Mouse (Mus musculus): ENCODE results near the gene Smagp. TPM values are rescaled to one million over a fixed set of nuclear protein-coding genes. Genes with fewer than 3 reads are reported as not detected.

Gene Smagp
- total RNA-seq (2023; ENCODE audit: inconsistent age): 12.1 to 19.1 TPM (median 14.6 TPM) in 4 replicates

DNA sequence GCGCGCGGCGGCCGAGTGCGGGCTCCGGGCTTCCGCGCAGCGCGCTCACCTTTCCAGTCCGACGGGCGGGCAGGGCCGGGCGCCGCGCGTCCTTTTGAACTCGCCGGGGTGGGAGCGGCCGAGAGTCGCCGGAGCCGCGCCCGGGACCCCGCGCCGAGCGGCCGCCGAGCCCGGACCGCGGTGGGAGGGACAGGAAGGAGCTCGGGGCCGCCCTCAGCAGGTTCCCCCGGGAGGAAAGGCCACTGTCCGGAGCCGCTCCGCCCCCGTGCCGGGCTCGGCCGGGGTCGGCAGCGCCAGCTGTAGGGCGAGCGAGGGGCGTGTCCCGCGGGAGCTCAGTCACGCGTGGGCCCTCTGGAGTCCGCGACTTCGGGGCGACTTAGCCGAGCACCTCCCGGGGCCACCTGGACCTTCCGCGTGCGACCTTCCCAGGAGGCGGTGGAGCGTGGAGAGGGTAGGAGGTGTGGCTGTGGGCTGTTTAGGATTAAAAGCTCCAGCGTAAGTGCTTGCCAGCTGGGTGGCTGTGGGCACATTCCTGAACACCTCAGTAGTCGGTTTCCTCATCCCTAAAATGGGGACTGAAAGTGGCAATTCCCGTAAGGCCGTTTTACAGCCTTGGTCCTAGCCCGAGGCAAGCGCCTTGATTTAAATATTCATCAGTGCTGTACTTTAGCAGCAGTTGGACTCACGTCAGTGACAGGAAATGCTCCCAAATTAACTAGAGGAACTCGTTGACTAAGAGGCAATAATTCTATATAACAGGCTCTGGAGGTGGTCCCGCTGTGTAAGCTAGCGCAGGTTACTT, at the start of gene Smagp:
Gene Smagp, minus strand, starts transcription at position 241 of the 802 bp plus-strand sequence.

DNA sequence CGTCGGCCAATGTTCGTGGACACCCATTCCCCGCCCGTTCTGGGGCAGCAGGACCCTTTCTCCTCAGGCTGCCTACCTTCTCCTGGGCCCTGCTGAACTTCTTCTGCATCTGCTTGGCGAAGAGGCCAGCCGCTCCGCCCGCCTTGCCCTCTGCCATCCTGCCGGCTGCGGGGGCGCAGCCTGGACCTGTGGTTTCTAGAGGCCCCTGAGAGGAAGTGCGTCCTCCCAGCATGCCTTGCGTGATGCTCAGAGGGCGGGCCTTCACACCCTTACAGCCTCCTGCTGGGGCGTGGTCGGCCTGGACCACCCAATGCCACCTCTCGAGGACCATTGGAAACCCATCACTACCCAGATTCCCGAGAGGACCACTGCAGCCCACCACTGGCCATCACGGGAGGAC, 32.6 kb upstream of the Smagp start, which contains the start of gene Bin2:
Gene Bin2, minus strand, starts transcription at position 217 of the 400 bp plus-strand sequence.

DNA sequence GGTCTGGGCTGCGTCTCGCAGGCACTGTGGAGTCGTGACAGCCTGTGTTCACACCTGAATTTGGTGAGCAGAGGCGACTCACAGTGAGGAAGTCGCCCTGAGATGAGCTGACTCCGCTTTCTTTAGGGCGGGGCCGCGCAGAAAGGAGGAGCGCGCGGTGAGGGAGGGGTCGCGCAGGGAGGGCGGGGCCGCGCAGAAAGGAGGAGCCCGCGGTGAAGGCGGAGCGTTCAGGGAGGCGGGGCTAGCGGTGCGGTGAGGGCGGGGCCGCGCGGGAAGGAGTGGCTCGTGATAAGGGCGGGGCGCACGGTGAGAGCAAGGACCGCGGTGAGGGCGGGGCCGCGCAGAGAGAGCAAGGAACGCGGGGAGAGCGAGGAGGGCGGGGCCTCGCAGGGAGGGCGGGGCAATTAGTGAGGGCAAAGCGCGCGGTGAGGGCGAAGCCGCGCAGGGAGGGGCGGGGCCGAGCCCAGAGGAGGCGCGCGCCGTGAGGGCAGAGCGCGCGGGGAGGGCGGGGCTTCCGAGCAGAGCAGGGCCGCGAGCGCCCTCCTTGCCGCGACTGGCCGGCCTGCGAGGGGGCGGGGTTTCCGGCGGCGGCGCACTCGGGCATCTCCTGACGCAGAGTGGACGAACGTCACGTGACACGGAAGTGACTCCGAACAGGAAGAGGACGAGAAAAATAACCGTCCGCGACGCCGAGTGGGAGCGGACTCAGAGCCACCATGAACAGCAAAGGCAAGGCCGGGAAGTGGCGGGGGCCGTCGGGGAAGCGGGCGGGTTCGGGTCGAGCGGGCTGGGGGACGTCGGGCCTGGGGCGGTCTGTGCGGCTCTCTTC, 21.5 kb downstream of the Smagp start, which contains the start of gene Dazap2:
Gene Dazap2, plus strand, starts transcription at position 354 of the 829 bp plus-strand sequence.

DNA sequence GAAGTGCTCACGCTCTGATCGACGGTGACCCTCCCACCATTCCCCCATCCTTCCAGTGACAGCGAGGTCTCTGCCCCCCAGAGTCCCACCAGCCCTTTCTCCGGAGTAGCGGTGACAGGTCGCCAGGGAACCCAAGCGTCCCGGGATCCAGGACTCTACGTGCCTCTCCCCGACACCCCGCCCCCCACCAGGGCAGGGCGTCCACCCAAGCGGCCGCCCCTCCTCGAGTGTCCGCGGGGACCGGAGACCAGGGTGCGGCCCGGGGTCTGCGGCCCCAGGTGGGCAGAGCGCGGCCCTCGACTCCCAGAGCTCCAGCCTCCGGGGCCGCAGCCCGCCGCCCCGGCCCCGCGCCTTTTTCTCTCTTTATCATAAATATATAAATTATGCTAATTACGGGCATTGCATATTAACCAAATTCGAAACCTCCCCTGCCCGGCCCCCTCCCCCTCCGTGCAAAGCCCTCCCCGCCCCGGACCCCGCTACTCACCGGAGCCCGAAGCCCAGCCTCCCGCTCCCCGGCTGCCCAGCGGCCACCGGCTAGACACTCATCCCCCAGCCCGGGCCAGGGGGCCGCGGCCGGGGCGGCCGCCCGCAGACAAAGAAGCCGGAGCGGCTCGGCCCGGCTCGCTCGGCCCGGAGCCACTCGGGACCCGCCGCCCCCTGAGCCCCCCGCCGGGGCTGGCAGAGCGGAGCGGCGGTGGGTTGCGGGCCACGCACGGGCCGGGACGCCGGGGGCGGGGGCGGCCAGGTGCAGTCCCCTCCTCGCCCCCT, 37.3 kb downstream of the Smagp start, which contains the start of gene Pou6f1:
Gene Pou6f1, minus strand, starts transcription at position 709 of the 771 bp plus-strand sequence.

Other genes with a start within 250 kb of the Smagp start
- gene Gm5475, start 214.8 kb downstream of the Smagp start, total RNA-seq (2023; ENCODE audit: inconsistent age): not detected in 4 replicates
- gene Slc11a2, start 211.9 kb downstream of the Smagp start, total RNA-seq (2023; ENCODE audit: inconsistent age): 14.5 to 19.1 TPM (median 16.1 TPM) in 4 replicates
- gene Letmd1, start 167.9 kb downstream of the Smagp start, total RNA-seq (2023; ENCODE audit: inconsistent age): 43.7 to 45.3 TPM (median 44.9 TPM) in 4 replicates
- gene Csrnp2, start 141.5 kb downstream of the Smagp start, total RNA-seq (2023; ENCODE audit: inconsistent age): 4.5 to 5.4 TPM (median 4.8 TPM) in 4 replicates
- gene Tfcp2, start 84.9 kb downstream of the Smagp start, total RNA-seq (2023; ENCODE audit: inconsistent age): 7.4 to 11.2 TPM (median 10.6 TPM) in 4 replicates
- 63.3 to 71.9 TPM (median 66.7 TPM) in 4 replicates for gene Pou6f1, start 37.0 kb downstream of the Smagp start, total RNA-seq (2023; ENCODE audit: inconsistent age)
- 518 to 607 TPM (median 587 TPM) in 4 replicates for gene Dazap2, start 21.6 kb downstream of the Smagp start, total RNA-seq (2023; ENCODE audit: inconsistent age)
- gene Bin2, start 32.6 kb upstream of the Smagp start, total RNA-seq (2023; ENCODE audit: inconsistent age): 169 to 175 TPM (median 173 TPM) in 4 replicates
- gene Cela1, start 51.0 kb upstream of the Smagp start, total RNA-seq (2023; ENCODE audit: inconsistent age): 1.8 to 4.0 TPM in 2 of 4 replicates, not detected in the others
- 25.6 to 28.5 TPM (median 28.0 TPM) in 4 replicates for gene Galnt6, start 92.4 kb upstream of the Smagp start, total RNA-seq (2023; ENCODE audit: inconsistent age)
- gene Slc4a8, start 124.8 kb upstream of the Smagp start, total RNA-seq (2023; ENCODE audit: inconsistent age): 9.0 to 10.8 TPM (median 9.7 TPM) in 4 replicates
- 1.5 to 2.5 TPM (median 2.0 TPM) in 4 replicates for gene Scn8a, start 232.9 kb upstream of the Smagp start, total RNA-seq (2023; ENCODE audit: inconsistent age)